Mouse (Mus musculus) embryonic fibroblast, embryonic 13.5 days (primary cell): ENCODE measurements at regions not wholly inside any gene's neighbourhood (a gene's known extent, or its start where the extent isn't known, plus 50 kb on each side); places are given as distances from the start of the nearest gene placed in this dataset.

Experiments used
- H3K27ac ChIP-seq: 2 replicates; pipeline ENCODE4 v1.5.1; 2012; ENCODE audit warnings: low read length, control low read depth, inconsistent platforms; ENCODE audit not compliant: insufficient read depth
- H3K4me1 ChIP-seq: 2 replicates; pipeline ENCODE4 v1.6.1; 2011; ENCODE audit warnings: low read length; ENCODE audit not compliant: control insufficient read depth, insufficient read depth
- H3K4me3 ChIP-seq: 2 replicates; pipeline ENCODE4 v1.5.1; 2011; ENCODE audit warnings: mild to moderate bottlenecking, control low read depth, low read length; ENCODE audit not compliant: insufficient read depth
- CTCF ChIP-seq: IDR thresholded peaks from 2 replicates; pipeline ENCODE4 v1.5.1; 2011; ENCODE audit warnings: mild to moderate bottlenecking, control low read depth, low read length, moderate library complexity, borderline replicate concordance; ENCODE audit not compliant: insufficient read depth
- POLR2A ChIP-seq: IDR thresholded peaks from 2 replicates; pipeline ENCODE4 v1.6.1; 2011; ENCODE audit warnings: low read depth, mild to moderate bottlenecking, control low read depth, low read length, moderate library complexity

DNA sequence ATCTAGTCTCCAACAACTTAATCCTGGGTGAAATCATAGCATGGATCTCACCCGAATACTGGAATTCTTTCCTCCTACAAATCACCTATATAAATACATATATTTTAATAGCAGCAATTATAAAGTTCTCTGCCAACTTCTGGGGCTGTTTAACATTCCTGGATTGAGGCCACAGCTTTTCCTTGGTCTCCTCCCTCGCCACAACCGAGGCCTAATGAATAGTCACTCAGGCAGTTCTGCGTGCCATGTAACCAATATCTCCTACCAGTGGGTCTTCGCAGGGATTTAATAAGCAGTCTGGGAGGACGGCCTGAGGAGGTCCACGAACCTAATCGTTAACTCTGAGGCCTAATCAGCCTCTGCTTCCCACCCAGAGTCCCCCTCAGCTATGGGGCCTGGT lies 56.9 kb upstream of the Trabd2b start:
- TF ChIP-seq POLR2A: no peak
- no peak for TF ChIP-seq CTCF
- Histone ChIP-seq H3K4me3 (no peak overlapping the region), H3K27ac (no peak overlapping the region), H3K4me1 (peaks cover 9% of the 10 kb centered on the region; the same call in 1 of the 2 replicates)

DNA sequence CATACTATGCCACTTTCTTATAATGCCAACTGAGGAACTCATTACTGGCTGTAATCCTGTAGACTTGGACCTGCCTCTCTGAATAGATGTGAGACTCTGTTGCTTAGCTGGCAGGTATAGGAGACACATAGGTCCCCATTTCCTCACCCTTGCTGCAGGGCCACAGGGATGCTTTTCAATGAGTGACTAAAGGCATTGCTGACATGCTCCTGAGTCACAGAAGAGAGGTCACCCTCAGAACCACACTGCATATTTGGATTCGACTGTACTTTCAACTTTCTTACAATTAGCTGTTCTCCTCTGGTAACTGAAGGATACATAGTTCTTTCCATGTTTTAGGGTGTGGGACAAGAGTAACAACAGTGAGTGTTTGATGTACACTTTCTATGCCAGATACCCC lies 55.2 kb upstream of the Trabd2b start:
- Histone ChIP-seq H3K4me3 (no peak overlapping the region), H3K4me1 (peaks cover 11% of the 10 kb centered on the region; the same call in 1 of the 2 replicates), H3K27ac (no peak overlapping the region)
- no peak for TF ChIP-seq POLR2A
- no peak for TF ChIP-seq CTCF

DNA sequence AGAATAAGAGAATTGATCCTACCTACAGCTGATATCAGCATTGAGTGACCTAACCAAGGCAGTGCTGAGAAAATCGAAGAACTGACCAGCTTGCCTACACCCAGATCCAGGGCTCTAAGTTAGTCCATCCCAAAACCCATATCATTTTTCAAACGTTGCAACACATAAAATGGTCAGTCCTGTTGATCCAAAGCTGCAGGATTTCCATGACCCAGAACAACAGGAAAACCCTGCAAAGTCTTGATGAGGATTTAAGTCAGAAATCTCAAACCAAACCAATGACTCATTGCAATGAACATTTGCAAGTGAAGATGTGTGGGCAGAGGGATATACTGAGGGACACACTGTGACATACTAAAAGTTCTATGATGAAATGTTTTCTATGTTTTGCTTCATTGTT lies 53.5 kb upstream of the Trabd2b start:
- Histone ChIP-seq H3K4me3 (no peak overlapping the region), H3K4me1 (peaks cover 15% of the 10 kb centered on the region; the same call in 1 of the 2 replicates), H3K27ac (no peak overlapping the region)
- no peak for TF ChIP-seq CTCF
- TF ChIP-seq POLR2A: no peak
